Mouse (Mus musculus) induced T-regulatory cell, adult 2 months (primary cell): ENCODE results near the gene Col4a3bp.

Experiments
- DNase-seq: peaks from one replicate; pipeline ENCODE4 v3.0.0-alpha.2; 2012; ENCODE audit warnings: low read depth

Gene Col4a3bp

DNA sequence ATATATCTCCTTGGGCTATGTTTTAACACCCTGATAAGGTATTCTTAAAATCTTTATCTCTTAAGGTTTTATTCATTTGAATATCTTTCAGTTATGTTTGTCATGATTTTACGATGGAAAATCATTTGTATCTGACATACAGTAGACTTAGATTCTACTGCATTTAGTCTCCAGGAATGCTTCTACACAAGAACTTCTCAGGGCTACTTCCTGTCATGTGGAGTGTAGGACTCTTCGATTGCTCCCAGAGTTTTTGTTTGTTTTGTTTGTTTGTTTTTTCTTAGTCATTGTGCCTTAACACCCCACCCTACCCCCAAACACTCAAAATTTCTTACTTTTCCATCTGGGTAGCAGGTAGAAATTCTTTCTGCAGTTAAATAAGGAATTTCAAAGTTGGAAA lies 1.0 kb upstream of the Col4a3bp start:
- DNase-seq, result peak; percentile 39

DNA sequence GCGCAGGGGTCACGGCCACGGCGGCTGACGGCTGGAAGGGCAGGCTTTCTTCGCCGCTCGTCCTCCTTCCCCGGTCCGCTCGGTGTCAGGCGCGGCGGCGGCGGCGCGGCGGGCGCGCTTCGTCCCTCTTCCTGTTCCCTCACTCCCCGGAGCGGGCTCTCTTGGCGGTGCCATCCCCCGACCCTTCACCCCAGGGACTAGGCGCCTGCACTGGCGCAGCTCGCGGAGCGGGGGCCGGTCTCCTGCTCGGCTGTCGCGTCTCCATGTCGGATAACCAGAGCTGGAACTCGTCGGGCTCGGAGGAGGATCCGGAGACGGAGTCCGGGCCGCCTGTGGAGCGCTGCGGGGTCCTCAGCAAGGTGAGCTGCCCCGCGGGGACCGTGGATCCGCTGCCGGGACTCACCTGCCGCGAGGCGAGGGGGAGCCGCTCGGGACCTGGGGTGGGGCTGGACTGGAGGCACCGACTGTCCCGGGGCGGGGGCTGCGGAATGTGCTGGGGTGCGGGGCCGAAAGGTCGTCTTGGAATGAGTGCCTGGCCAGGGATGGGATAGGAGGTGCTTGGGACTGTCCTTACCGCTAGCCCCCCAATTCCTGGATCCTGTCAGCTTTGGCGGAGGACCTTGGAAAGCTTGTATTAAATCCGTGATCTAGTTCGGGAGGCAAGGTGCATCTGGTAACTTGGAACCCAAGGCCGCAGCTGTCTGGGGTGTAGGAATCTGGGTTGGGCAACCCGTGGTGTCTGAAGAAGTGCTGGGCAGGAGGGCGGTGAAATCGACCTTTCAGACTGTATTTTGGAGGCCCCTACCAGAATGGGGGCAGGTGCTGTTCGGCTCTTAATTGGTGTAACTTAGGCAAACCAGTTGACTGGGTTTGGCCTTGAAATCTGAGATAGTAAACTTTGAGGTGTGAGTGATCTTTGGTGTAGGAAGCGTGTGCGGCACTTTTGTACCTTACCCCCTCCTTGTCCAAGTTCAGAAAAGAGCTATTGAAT lies 778 bp downstream of the Col4a3bp start:
- DNase-seq, result peak; percentile 54

DNA sequence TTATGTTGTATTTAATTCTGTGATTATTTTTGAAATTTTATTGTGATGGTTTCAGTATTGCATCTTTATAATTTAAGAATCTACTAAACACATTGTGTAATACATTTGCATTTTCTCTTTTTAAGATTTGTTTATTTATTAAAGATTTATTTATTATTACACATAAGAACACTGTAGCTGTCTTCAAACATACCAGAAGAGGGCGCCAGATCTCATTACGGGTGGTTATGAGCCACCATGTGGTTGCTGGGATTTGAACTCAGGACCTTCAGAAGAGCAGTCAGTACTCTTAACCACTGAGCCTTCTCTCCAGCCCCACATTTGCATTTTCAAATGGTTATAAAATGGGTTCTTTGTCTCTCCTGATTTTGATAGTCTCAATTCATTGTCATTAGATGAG lies 2.1 kb downstream of the Col4a3bp start:
- peak; percentile 76 for DNase-seq

DNA sequence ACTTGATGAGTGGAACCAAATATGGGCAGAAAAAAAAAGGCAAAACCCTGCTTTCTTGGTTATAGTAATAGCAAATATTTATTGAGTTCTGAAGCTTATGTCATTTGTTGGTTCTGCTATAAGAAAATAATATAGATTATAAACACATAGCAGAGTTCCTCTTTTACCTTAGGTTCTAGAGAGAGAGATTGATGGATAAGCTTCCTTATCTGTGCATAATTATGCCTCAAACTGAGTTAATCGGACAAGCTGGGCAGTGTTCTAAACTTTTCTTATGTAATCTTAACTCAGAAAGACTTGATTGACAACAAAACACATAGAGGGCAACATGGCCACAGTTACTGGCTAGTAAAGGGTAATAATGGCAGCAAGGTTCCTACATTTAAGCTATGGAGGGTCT lies 4.8 kb downstream of the Col4a3bp start:
- no peak for DNase-seq

DNA sequence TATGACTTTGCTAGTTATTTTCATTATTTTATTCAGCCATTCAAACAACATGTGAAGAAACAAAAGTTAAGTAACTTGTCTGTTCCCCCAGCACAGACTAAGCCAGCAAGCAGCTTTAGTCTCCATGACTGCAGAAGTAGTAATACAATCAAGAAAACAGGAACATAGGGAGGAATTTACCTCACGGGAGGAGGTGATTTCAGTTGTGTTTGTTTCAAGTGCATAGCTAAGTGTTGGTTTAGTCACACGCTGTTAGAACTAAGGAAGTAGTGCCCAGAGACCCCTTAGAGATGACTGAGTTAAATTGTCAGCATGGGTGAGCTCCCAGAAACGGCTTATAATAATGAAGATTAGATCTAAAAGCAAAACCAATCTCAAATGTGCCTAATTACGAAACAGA lies 5.5 kb downstream of the Col4a3bp start:
- peak; percentile 43 for DNase-seq

DNA sequence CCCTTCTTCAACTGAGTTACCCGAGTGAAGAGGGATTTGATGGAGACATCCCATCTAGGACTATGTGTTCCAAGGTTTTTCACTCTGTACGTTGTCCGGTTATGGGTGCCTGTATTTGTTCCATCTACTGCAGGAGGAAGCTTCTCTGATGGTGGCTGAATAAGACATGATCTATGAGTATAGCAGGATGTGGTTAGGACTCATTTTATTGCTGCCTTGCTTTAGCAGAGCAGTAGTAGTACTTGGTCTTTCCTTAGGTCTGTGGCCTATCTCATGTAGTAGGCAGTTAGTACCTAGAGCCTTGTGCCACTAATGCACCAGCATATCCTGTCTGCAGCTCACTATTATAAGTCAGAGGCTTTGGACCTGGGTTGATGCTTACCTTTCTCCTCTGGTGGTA lies 12.7 kb downstream of the Col4a3bp start:
- peak; percentile 60 for DNase-seq

DNA sequence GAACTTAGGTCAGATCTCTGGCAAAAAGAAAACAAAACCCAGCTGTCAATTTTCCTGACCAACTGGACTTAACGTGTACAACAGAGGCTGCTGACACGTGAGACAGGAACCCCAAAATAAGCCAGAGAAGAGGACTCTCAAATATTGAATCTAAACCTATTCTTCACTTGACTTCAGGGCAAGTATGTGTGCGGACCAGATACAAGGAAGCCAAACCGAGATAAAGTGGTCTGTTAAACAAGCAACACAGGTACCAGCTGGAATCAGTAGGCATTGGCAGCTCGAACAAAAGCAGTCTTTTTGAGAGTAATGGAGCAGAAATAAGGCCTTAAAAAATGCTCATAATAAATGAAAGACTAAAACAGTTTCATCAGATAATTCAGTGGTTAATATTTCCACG lies 25.6 kb downstream of the Col4a3bp start:
- DNase-seq, result no peak

DNA sequence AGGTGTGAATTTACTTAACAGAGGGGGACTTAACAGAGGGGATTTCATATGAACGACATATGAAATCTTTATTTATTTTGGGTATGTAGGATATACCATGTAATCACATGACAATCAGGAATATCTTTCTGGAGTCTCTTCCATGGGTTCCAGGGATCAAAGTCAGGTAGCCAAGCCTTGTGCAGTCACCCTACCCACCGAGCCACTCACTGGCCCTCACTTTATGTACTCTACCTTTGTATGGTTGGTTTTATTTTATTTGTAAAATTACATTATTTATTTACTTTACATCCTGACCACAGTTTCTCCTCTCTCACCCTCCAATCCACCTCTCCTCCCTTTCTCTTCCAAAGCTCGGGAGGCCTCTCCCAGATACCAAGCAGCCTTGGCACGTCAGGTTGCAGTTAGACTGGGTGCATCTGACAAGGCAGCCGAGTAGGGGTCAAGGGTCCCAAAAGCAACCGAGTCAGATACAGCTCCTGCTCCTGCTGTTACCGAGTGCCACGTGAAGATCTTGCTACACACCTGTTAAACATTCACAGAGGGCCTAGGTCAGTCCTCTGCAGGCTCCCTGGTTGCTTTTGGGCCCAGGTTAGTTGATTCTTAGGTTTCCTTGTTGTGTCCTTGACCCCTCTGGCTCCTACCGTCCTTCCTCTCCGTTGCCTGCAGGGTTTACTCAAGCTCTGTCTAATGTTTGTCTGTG lies 28.0 kb downstream of the Col4a3bp start:
- no peak for DNase-seq

DNA sequence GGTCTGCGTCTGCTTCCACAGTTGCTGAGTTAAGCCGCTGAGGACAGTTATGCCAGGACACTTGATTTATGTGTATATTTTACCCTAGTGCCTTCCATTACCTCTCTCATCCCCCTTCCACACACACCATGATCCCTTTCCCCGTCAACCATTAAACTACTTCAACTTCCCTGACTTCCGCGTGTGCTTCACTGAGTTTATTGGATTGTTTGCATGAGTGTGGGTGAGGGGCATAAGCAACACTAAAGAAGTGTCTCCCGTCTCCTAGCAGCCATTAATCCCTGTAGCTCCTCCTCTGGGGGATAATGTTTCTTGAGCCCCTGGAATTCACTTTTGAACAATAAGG lies 28.6 kb downstream of the Col4a3bp start:
- DNase-seq, result no peak

DNA sequence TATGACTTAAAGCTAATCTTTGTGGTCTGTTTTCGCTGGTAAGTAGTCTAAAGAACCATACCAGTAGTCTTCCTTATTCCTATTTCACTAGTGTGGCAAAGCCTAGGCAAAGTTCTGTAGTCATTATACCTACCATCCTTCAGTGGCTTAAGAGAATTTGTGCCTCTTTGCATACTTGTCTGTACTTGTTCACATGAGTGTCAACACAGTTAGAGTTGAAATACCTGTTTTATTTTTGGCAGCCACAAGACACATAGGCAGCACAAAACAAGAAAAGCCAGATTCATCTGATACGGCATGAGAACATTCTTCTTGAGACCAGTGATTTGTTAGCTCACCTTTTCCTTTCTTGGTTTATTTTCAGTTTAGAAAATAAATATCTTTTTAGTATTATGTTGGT lies 31.8 kb downstream of the Col4a3bp start:
- DNase-seq, result no peak

DNA sequence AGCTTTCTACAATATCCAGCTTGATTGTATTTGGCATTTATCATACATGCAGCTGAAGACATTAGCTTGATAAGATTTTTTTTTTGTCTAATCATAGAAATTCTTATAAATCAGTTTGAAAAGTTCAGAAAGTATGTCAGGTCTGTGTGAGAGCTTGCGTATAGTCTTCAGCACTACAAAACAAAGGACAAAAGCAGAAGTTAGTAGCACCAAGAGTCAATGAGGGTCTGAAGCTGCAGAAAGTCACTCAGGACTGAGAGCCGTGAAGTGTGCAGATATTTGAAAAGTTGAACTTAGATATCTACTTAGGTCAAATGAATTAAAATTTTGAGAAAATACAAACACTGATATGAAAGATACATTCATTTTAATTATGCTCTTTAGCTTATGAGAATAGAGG lies 36.7 kb downstream of the Col4a3bp start:
- DNase-seq, result no peak

DNA sequence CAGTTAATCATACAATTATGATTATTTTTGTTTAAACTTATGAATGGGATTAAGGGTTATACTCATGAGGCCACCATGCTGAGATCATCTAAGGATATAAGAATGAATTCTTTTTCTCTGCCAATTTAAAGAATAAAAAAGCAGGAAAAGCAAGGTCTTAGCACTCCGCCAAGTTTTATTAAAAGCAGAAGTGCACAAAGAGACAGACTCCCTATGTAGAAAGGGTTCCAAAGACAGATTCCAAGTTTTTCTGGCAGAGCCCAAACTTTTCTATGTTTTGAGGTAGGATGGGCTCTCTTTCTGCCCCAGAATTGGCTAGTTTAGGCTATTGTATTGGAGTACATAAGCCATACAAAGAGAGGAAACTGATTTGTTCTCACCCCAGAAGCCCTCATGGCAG lies 37.6 kb downstream of the Col4a3bp start:
- DNase-seq, result no peak

DNA sequence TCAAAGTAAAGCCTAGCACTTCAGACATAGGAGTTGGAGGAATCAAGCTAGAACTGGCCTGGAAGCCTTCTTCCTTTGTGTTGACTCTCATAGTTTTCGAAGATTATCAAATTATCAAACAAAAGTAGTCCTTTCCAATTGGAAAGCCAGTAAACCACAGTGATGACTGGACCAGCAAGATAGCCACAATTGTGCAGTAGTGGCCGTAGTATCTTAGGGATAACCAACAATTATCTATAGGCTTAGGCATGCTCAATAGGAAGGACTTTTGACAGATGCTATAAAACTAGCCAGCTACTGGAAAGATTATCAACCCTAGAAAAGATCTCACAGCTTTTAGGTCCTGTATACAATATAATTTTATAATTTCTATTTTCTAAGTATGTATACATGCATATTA lies 41.8 kb downstream of the Col4a3bp start:
- no peak for DNase-seq

DNA sequence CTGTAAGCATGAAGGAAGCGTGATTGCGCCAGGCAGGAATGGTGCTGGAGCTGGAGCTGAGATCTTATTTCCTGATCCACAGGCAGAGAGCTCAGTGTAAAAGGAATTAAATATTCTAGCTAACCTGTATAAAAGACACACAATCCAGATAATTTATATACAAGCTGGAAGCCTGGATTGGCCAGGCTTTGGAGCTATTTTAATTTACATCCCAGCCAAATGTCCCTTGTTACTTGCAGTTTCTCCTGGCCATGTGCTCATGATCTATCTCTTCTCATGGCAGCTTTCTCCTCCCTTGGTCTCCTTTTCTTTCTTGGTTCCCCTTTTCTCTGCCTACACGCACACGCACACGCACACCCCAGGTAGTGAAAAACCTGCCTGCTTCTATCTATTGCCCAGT lies 44.1 kb downstream of the Col4a3bp start:
- no peak for DNase-seq

DNA sequence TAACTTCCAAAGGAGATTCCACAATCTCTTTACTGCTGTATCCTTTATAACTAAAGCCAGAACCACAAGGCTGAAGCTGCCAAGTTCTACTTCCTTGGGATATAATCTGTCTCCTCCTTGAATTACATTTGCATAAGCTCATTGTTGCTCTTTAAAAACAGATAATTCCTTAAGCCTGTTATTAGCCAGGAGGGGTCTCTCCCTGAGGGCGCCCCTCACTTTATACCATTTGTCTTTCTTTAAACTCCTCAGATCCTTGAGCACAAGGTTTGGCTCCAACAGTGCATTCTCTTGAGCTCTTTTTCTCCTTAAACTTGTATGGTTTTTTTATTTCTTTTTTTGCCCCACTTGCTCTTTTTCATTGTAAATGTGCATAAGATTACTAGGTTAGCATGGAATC lies 46.2 kb downstream of the Col4a3bp start:
- no peak for DNase-seq

DNA sequence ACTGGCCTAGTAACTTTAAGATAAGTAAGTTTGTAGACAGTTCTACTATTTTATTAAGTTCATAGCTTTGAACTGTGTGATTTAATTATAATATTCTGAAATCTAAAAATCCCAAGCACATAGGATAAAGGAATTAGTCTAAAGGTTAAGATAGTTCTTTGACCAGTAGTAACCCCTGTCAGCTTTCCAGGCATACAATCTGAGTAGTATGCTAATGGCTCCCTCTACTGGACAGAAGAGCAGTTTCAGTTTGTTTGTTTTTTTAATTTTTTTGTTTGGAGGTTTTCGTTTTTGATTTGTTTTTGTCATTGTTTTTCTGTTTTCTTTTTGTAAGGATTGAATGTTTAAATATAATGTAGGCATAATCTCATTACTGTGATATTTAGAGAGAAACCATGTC lies 51.2 kb downstream of the Col4a3bp start:
- peak; percentile 73 for DNase-seq

DNA sequence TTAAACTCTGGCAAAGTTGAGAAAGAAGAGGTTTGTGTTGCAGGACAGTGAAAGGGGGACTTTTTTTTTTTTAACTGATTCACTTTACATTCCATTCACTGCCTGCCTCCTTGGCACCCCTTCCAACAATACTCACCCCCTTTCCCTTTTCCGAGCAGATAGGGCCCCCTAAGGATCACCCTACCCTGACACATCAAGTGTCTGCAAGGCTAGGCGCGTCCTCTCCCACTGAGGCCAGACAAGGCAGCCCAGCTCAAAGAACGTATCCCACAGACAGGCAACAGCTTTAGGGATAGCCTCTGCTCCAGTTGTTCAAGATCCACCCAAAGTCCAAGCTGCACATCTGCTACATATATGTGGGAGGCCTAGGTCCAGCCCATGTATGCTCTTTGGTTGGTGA lies 51.7 kb downstream of the Col4a3bp start:
- no peak for DNase-seq

DNA sequence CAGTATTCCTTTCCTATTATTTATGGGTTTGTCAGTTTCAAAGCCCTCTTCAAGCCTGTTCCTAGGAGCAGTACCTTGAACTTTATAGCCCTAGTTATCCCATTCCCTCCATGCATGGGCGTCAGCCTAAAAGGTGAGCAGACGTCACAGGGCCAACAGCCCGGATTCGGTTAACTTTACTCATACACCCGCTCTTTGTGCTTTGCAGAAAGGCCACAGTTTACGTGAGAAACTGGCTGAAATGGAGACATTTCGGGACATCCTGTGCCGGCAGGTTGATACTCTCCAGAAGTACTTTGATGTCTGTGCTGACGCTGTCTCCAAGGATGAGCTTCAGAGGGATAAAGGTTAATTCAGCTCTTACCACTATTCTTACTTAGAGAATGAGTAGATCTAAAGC lies 56.8 kb downstream of the Col4a3bp start:
- DNase-seq, result no peak

DNA sequence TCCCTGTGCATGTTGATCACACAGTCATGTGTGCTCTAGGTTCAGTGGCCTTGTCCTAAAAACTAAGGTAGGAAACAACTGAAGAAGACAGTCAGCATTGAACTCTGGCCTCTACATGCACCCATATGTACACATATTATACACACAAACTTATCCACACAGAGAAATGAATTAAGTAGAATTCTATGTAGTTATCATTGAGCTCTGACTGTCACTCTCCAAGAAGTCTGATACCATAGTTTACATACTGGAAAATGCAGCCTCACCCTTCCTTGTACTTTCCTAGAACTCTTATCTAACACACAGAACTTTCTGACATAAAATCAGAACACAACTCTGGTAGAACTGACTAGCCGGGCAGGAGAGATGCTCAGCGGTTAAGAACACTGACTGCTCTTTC lies 61.8 kb downstream of the Col4a3bp start:
- DNase-seq, result no peak

DNA sequence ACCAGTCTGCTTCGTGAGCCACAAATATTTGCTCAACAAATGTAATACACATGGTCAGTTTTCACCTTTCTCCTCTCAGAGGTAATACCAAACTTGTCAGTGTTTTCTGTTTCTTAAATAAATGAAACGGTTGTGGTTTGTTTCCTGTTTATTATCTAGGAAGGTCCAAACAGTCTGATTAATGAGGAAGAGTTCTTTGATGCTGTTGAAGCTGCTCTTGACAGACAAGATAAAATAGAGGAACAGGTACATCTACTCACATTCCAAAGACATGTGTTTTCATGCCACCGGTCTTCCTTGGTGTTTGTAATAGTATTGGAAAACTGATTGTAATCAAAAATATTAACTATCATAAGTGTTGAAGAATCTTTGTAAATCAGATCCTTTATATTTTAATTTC lies 72.2 kb downstream of the Col4a3bp start:
- no peak for DNase-seq

DNA sequence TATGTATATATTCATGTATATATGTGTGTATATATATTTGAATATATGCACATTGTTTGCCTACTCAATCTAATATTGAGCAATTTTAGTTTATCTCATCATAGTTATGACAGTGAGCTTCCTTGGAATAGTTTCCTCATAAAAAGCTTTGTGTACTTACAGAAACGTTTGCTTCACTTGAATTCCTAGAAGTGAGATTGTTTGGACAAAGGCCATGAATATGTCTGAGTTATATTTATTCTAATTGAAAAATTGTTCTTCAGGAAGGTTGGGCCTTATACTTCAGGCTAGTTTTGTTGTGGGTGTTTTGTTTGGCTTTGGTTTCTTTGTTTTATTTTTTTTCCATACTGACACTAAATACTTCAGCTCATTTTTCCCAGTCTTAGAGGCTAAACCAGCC lies 78.5 kb downstream of the Col4a3bp start:
- DNase-seq, result no peak

DNA sequence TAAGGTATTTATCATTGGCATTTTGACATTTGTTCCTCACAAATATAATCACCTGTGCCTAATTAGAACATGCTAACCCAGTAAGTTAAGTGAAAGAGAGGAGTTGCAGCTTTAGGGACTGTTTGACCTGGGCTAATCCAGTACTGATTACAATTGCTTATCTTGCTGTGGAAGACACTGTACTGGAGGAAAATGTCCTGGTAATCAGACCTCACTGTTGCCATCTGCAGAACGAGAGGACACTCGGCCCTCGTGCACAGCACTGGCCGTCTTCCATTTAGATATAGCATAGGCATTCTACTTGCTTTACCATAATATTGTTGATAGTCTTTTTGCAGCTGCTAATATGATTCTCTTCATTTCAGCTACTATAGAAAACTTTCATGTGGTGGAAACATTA lies 88.0 kb downstream of the Col4a3bp start:
- DNase-seq, result no peak

DNA sequence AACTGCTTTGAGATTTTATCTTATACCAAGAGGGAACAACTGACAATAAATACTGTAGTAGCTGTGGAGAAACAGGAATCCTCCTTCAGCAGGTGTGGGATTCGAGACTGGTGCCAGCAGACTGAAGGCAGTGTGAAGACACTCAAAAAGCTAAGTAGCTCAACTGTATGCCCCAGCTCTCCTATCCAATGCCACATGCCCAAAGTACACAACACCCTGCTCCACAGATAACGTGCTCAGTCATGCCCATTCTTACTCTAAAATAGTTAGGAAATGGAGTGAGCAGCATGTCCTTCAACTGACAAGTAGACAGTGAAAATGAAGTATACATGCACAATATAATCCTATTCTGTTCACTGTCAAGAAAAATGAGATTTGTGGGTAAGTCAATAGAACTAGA lies 101.8 kb downstream of the Col4a3bp start:
- no peak for DNase-seq

DNA sequence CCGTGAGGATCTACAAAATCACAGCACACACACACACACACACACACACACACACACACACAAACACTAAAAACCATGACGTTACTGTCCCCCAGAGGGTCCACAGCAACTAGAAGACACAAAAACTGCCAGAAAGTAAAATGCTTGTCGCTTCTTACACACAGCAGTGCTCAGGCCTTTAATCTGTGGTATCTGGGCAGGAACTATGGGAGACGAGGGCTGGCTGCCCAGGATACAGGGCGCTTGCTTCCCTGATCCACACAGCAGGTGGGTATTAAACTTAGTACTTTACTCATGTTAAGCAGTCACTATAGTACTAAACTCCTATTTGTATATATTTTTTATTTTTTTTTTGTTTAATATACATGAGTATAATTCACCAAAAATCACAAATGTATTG lies 103.4 kb downstream of the Col4a3bp start:
- no peak for DNase-seq
